9 mouse cellular contexts compared by ENCODE assay signal in the genomic region with DNA sequence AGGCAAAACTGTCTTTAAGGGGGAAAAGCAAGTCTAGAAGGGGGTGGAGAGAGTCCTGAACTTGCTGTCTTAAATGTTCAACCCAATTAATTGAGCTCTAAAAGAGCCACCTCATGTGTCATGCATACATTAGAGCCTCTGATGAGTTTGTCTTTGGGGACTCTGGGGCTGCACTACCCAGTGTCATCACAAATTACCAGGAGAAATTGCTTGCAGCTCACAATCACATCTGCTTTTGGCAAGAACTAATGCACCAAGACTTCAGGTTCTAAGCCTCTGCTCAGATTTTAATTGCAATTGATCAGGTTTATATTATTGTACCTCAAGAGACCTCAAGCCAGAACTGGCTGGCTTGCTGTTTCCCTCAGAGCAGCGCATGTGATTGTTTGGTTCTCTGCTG. TPM values are rescaled to one million over a fixed set of nuclear protein-coding genes. Genes with fewer than 3 reads are reported as not detected.
DNase-seq lines count a peak whose midpoint lies in the region; ATAC-seq and TF ChIP-seq lines count a peak whose summit lies in the region.
"Had no signal": no experiment of that assay in that cellular context is flagged by ENCODE, and none has a peak within 500 bp of the region (broad histone marks: within the 10 kb centered on the region; RNA-seq: fewer than 3 reads in every experiment).

No protein-coding gene starts in this region.

- peak overlapping the region; percentile 79 for H3K4me3 ChIP-seq in cerebellum, adult 2 months (replicated peaks; ENCODE audit: insufficient read depth, low read depth, low read length)
- H3K4me3 ChIP-seq in left cerebral cortex, adult 2 months = peak overlapping the region; percentile 92
- H3K4me3 ChIP-seq in embryonic facial prominence, embryonic 13.5 days = no peak overlapping the region
- peak overlapping the region; percentile 26; the same call in 1 of the 2 replicates for H3K4me3 ChIP-seq in olfactory bulb, adult 2 months (ENCODE audit: insufficient read depth, low read depth, low read length)

- H3K4me2 ChIP-seq in embryonic facial prominence, embryonic 13.5 days = peak overlapping the region; percentile 21; the same call in 1 of the 2 replicates

- no peaks in the 10 kb centered on the region for H3K9me3 ChIP-seq in embryonic facial prominence, embryonic 13.5 days

- peak; percentile 61 for DNase-seq in cerebellum, adult 2 months
- no peak for DNase-seq in cerebellum, postnatal 4 days (ENCODE audit: low spot score in 2 of 2)
- DNase-seq in left cerebral cortex, adult 2 months (ENCODE audit: extremely low spot score in 1 of 2, low spot score in 2 of 2) = no peak
- DNase-seq in left cerebral cortex, postnatal 36 days (ENCODE audit: low spot score in 2 of 2) = no peak
- no peak for DNase-seq in right cerebral cortex, postnatal 4 days
- no peak for DNase-seq in Muller cell, postnatal 12 days (ENCODE audit: inconsistent ontology term)

- peak; percentile 39; the same call in 1 of the 2 replicates for TF ChIP-seq POLR2A in cerebellum, adult 2 months (IDR thresholded peaks at IDR 0.05; ENCODE audit: borderline replicate concordance, insufficient read depth, low read length)
- no peak for TF ChIP-seq POLR2A in olfactory bulb, adult 2 months (IDR thresholded peaks at IDR 0.05; ENCODE audit: insufficient read depth, low read depth, low read length)

- H3K9ac ChIP-seq in embryonic facial prominence, embryonic 13.5 days = no peak overlapping the region

- peak overlapping the region; percentile 81 for H3K27ac ChIP-seq in cerebellum, adult 2 months (ENCODE audit: insufficient read depth, low read length)
- H3K27ac ChIP-seq in left cerebral cortex, adult 2 months = peak overlapping the region; percentile 25; the same call in 1 of the 2 replicates
- no peak overlapping the region for H3K27ac ChIP-seq in embryonic facial prominence, embryonic 13.5 days
- peak overlapping the region; percentile 81 for H3K27ac ChIP-seq in olfactory bulb, adult 2 months (ENCODE audit: insufficient read depth, low read depth, low read length)
- H3K27ac ChIP-seq: kidney, postnatal 0 days had no signal

- intact Hi-C loops in left cerebral cortex, adult 2 months (cut with DNase I) = no loop called here
- intact Hi-C loops in left cerebral cortex, postnatal 36 days (cut with DNase I) = loop anchor here (10.0 kb wide), 1 partner anchor 638 kb away; no protein-coding TSS in a partner anchor

- H3K4me1 ChIP-seq in cerebellum, adult 2 months (ENCODE audit: control insufficient read depth, insufficient read depth, low read length) = no peaks in the 10 kb centered on the region
- H3K4me1 ChIP-seq in embryonic facial prominence, embryonic 13.5 days = peaks cover 5% of the 10 kb centered on the region
- no peaks in the 10 kb centered on the region for H3K4me1 ChIP-seq in olfactory bulb, adult 2 months (ENCODE audit: control insufficient read depth, insufficient read depth, low read length)

- ATAC-seq in embryonic facial prominence, embryonic 13.5 days (ENCODE audit: insufficient number of reproducible peaks, insufficient read depth, low FRiP score, low TSS enrichment, low read depth) = no peak

- no peak for TF ChIP-seq CTCF in cerebellum, adult 2 months (IDR thresholded peaks at IDR 0.05; ENCODE audit: borderline replicate concordance, insufficient read depth, low read depth, low read length)
- TF ChIP-seq CTCF in left cerebral cortex, adult 2 months (IDR thresholded peaks at IDR 0.05) = no peak
- TF ChIP-seq CTCF in olfactory bulb, adult 2 months (IDR thresholded peaks at IDR 0.05; ENCODE audit: insufficient read depth, low read depth, low read length) = no peak

- H3K36me3 ChIP-seq in embryonic facial prominence, embryonic 13.5 days = no peaks in the 10 kb centered on the region

- WGBS in cerebellum, adult 2 months = 8% methylated on average over 1 of the region's 1 CpGs
- WGBS in embryonic facial prominence, embryonic 13.5 days = 54% methylated on average over 1 of the region's 1 CpGs
- WGBS in olfactory bulb, adult 2 months = 50% methylated on average over 1 of the region's 1 CpGs

- H3K27me3 ChIP-seq in cerebellum, adult 2 months (ENCODE audit: control insufficient read depth, insufficient read depth, low read length) = no peaks in the 10 kb centered on the region
- H3K27me3 ChIP-seq in embryonic facial prominence, embryonic 13.5 days = no peaks in the 10 kb centered on the region

RNA-seq across cellular contexts. Expression of a gene that starts 4.1 kb away (rescaled TPM):
- polyA plus RNA-seq in cerebellum, adult 2 months (2012; rRNA removed) = 134 and 167 TPM in 2 replicates
- total RNA-seq in left cerebral cortex, adult 2 months (2021) = 10 to 100 TPM; 59.2 to 64.6 TPM
- total RNA-seq in left cerebral cortex, postnatal 36 days (2021) = 10 to 100 TPM; 66.5 to 67.9 TPM
- polyA plus RNA-seq in embryonic facial prominence, embryonic 13.5 days (2015; fragmentation: Nextera tagmentation; extraction: Ambion mirVana) = 13.4 and 15.1 TPM in 2 replicates
- polyA plus RNA-seq in olfactory bulb, adult 2 months (2012; ENCODE audit: insufficient read depth, insufficient read length, low replicate concordance, missing spikeins) = not detected in 2 replicates

Comparison
In these comparisons a context has a peak if more than half of its experiments do, and no peak if none do; other contexts are left out.
1. DNase-seq: peak in cerebellum, adult 2 months (2 of 2); none in cerebellum, postnatal 4 days (0 of 2), left cerebral cortex, adult 2 months (0 of 2), left cerebral cortex, postnatal 36 days (0 of 2), right cerebral cortex, postnatal 4 days (single experiment) and Muller cell, postnatal 12 days (single experiment).